Mouse (Mus musculus) lung, embryonic 16.5 days (tissue): Measurements from ENCODE around the gene Arl8b. TPM values are rescaled to one million over a fixed set of nuclear protein-coding genes. Genes with fewer than 3 reads are reported as not detected.

Experiments used
- ATAC-seq: fragments of 200-750 bp; cut with Nextera tagmentation; 2 replicates; pipeline ENCODE4 v1.8.0; 2017; ENCODE audit warnings: low read depth, mild to moderate bottlenecking, moderate library complexity
- H3K27ac ChIP-seq: fragments of 300-500 bp; sonication (generic); 2 replicates; pipeline ENCODE4 v1.5.1; 2014; ENCODE audit warnings: mild to moderate bottlenecking, control low read depth, low read length
- H3K27me3 ChIP-seq: fragments of 300-500 bp; sonication (generic); 2 replicates; pipeline ENCODE4 v1.6.1; 2014; ENCODE audit warnings: low read depth, low read length, mixed read lengths; ENCODE audit not compliant: control insufficient read depth, insufficient read depth
- H3K36me3 ChIP-seq: fragments of 300-500 bp; sonication (generic); 2 replicates; pipeline ENCODE4 v1.6.1; 2014; ENCODE audit warnings: low read length; ENCODE audit not compliant: control insufficient read depth, insufficient read depth
- H3K4me1 ChIP-seq: fragments of 300-500 bp; sonication (generic); replicated peaks from 2 replicates; pipeline ENCODE4 v1.6.1; 2014; ENCODE audit warnings: low read length, mixed read lengths; ENCODE audit not compliant: control insufficient read depth, insufficient read depth
- H3K4me2 ChIP-seq: fragments of 300-500 bp; sonication (generic); 2 replicates; pipeline ENCODE4 v1.6.1; 2014; ENCODE audit warnings: low read depth, low read length, control low read depth
- H3K4me3 ChIP-seq: fragments of 300-500 bp; sonication (generic); 2 replicates; pipeline ENCODE4 v1.5.1; 2014; ENCODE audit warnings: mild to moderate bottlenecking, low read length, control low read depth
- H3K9ac ChIP-seq: fragments of 300-500 bp; sonication (generic); 2 replicates; pipeline ENCODE4 v1.6.1; 2014; ENCODE audit warnings: low read length, control low read depth
- H3K9me3 ChIP-seq: fragments of 300-500 bp; sonication (generic); 2 replicates; pipeline ENCODE4 v1.6.1; 2016; ENCODE audit warnings: low read length; ENCODE audit not compliant: control insufficient read depth
- WGBS: fragments of 180-500 bp; shearing (Covaris S2); extraction: QIAGEN DNeasy Blood & Tissue Kit; methylation state at CpG from one replicate; pipeline ENCODE4 v1.1.7; 2014; 5-methylcytosine and 5-hydroxymethylcytosine counted together
- polyA plus RNA-seq: library from polyadenylated mRNA; unstranded; fragments of >200 nt; fragmentation: Nextera tagmentation; extraction: Ambion mirVana; gene quantifications from 2 replicates; pipeline ENCODE4 v1.2.1, GENCODE M21; 2015

Arl8b gene
- polyA plus RNA-seq, 1 experiment from 2014 or later, result 91.2 TPM

GRCm38 (mm10) chr6:108755936-108756335, 27.0 kb upstream of the Arl8b start:
- 89% methylated on average over 7 of the region's 7 CpGs for WGBS
- no peaks in the 10 kb centered on the region for H3K27me3 ChIP-seq
- H3K4me3 ChIP-seq, result no peak overlapping the region
- no peak overlapping the region for H3K4me2 ChIP-seq
- H3K9ac ChIP-seq, result no peak overlapping the region
- no peak overlapping the region for H3K27ac ChIP-seq
- ATAC-seq, result no peak
- H3K4me1 ChIP-seq, result no peaks in the 10 kb centered on the region
- H3K36me3 ChIP-seq, result no peaks in the 10 kb centered on the region
- no peaks in the 10 kb centered on the region for H3K9me3 ChIP-seq

- Histone ChIP-seq H3K36me3 (no peaks in the 10 kb centered on the region), H3K4me3 (no peak overlapping the region), H3K9ac (no peak overlapping the region), H3K27me3 (no peaks in the 10 kb centered on the region), H3K27ac (no peak overlapping the region), H3K4me2 (no peak overlapping the region), H3K4me1 (no peaks in the 10 kb centered on the region), H3K9me3 (no peaks in the 10 kb centered on the region)
- 54% methylated on average over 10 of the region's 10 CpGs for WGBS
- ATAC-seq, result no peak
Measured at GRCm38 (mm10) chr6:108758997-108759697, 23.8 kb upstream of the Arl8b start.

- no peaks in the 10 kb centered on the region for H3K9me3 ChIP-seq
- no peaks in the 10 kb centered on the region for H3K4me1 ChIP-seq
- 59% methylated on average over 5 of the region's 5 CpGs for WGBS
- no peaks in the 10 kb centered on the region for H3K27me3 ChIP-seq
- H3K4me3 ChIP-seq, result no peak overlapping the region
- ATAC-seq, result no peak
- H3K27ac ChIP-seq, result no peak overlapping the region
- no peak overlapping the region for H3K4me2 ChIP-seq
- no peak overlapping the region for H3K9ac ChIP-seq
- no peaks in the 10 kb centered on the region for H3K36me3 ChIP-seq
Measured at GRCm38 (mm10) chr6:108759698-108760039, 23.2 kb upstream of the Arl8b start.

- H3K9me3 ChIP-seq, result no peaks in the 10 kb centered on the region
- ATAC-seq, result no peak
- 73% methylated on average over 3 of the region's 3 CpGs for WGBS
- no peaks in the 10 kb centered on the region for H3K4me1 ChIP-seq
- no peak overlapping the region for H3K27ac ChIP-seq
- H3K27me3 ChIP-seq, result no peaks in the 10 kb centered on the region
- H3K36me3 ChIP-seq, result no peaks in the 10 kb centered on the region
- no peak overlapping the region for H3K4me3 ChIP-seq
- no peak overlapping the region for H3K4me2 ChIP-seq
- H3K9ac ChIP-seq, result no peak overlapping the region
Measured at GRCm38 (mm10) chr6:108770880-108771279, 12.0 kb upstream of the Arl8b start.

- Histone ChIP-seq H3K27ac (no peak overlapping the region), H3K9ac (no peak overlapping the region), H3K4me3 (no peak overlapping the region), H3K4me1 (no peaks in the 10 kb centered on the region), H3K9me3 (no peaks in the 10 kb centered on the region), H3K36me3 (no peaks in the 10 kb centered on the region), H3K4me2 (no peak overlapping the region), H3K27me3 (no peaks in the 10 kb centered on the region)
- ATAC-seq, result peak; percentile 67; the same call in 1 of the 2 replicates
- WGBS, result 12% methylated on average over 9 of the region's 9 CpGs
Measured at GRCm38 (mm10) chr6:108772913-108773312, 10.0 kb upstream of the Arl8b start.

GRCm38 (mm10) chr6:108773480-108773879, 9.4 kb upstream of the Arl8b start:
- H3K4me1 ChIP-seq, result no peaks in the 10 kb centered on the region
- H3K9ac ChIP-seq, result no peak overlapping the region
- no peaks in the 10 kb centered on the region for H3K27me3 ChIP-seq
- WGBS, result 84% methylated on average over 6 of the region's 6 CpGs
- no peaks in the 10 kb centered on the region for H3K36me3 ChIP-seq
- no peaks in the 10 kb centered on the region for H3K9me3 ChIP-seq
- no peak overlapping the region for H3K4me3 ChIP-seq
- no peak overlapping the region for H3K4me2 ChIP-seq
- no peak overlapping the region for H3K27ac ChIP-seq
- ATAC-seq, result no peak

- no peaks in the 10 kb centered on the region for H3K9me3 ChIP-seq
Measured at GRCm38 (mm10) chr6:108776274-108776673, 6.6 kb upstream of the Arl8b start.

GRCm38 (mm10) chr6:108777560-108778287, 5.2 kb upstream of the Arl8b start:
- no peaks in the 10 kb centered on the region for H3K27me3 ChIP-seq
- WGBS, result 51% methylated on average over 8 of the region's 8 CpGs
- no peak overlapping the region for H3K27ac ChIP-seq
- no peak for ATAC-seq
- no peak overlapping the region for H3K9ac ChIP-seq
- no peak overlapping the region for H3K4me2 ChIP-seq
- no peaks in the 10 kb centered on the region for H3K4me1 ChIP-seq
- no peaks in the 10 kb centered on the region for H3K9me3 ChIP-seq
- no peak overlapping the region for H3K4me3 ChIP-seq
- H3K36me3 ChIP-seq, result no peaks in the 10 kb centered on the region

More at GRCm38 (mm10) chr6:108776274-108776673, 6.6 kb upstream of the Arl8b start:
- no peak for ATAC-seq
- H3K9ac ChIP-seq, result no peak overlapping the region
- H3K27ac ChIP-seq, result no peak overlapping the region
- no peaks in the 10 kb centered on the region for H3K27me3 ChIP-seq
- H3K4me1 ChIP-seq, result no peaks in the 10 kb centered on the region
- no peak overlapping the region for H3K4me3 ChIP-seq
- no peak overlapping the region for H3K4me2 ChIP-seq
- H3K36me3 ChIP-seq, result no peaks in the 10 kb centered on the region

- no peaks in the 10 kb centered on the region for H3K27me3 ChIP-seq
- no peaks in the 10 kb centered on the region for H3K36me3 ChIP-seq
- H3K9me3 ChIP-seq, result no peaks in the 10 kb centered on the region
- H3K4me3 ChIP-seq, result no peak overlapping the region
- no peak overlapping the region for H3K27ac ChIP-seq
- no peaks in the 10 kb centered on the region for H3K4me1 ChIP-seq
- ATAC-seq, result no peak
- H3K9ac ChIP-seq, result no peak overlapping the region
- WGBS, result 60% methylated on average over 5 of the region's 5 CpGs
- no peak overlapping the region for H3K4me2 ChIP-seq
Measured at GRCm38 (mm10) chr6:108778399-108778798, 4.5 kb upstream of the Arl8b start.
